Mouse (Mus musculus) liver, postnatal 0 days (tissue): ENCODE results near the gene Tedc1. TPM values are rescaled to one million over a fixed set of nuclear protein-coding genes. Genes with fewer than 3 reads are reported as not detected.
A peak's percentile ranks its signal among the peaks of the same experiment; 100 is the strongest.
"Not testable (repeated sequence)": the region's sequence is repeated elsewhere in the genome, so short reads cannot be mapped to it uniquely, and the experiment has no call there.

Source experiments
- ATAC-seq: fragments of 200-750 bp; cut with Nextera tagmentation; 2 replicates; pipeline ENCODE4 v1.8.0; 2017; ENCODE audit warnings: mild to moderate bottlenecking, moderate library complexity
- DNase-seq: peaks from one replicate; pipeline ENCODE4 v3.0.0-alpha.2; 2016
- H3K27ac ChIP-seq: fragments of 300-500 bp; sonication (generic); 2 replicates; pipeline ENCODE4 v1.5.1; 2014; ENCODE audit warnings: antibody characterized with exemption, moderate library complexity, mild to moderate bottlenecking, low read depth
- H3K27me3 ChIP-seq: fragments of 300-500 bp; sonication (generic); 2 replicates; pipeline ENCODE4 v1.6.1; 2014; ENCODE audit warnings: low read length, control low read depth, mixed read lengths; ENCODE audit not compliant: insufficient read depth
- H3K36me3 ChIP-seq: fragments of 300-500 bp; sonication (generic); replicated peaks from 2 replicates; pipeline ENCODE4 v1.6.1; 2014; ENCODE audit warnings: mild to moderate bottlenecking, control low read depth, low read length, moderate library complexity, mixed read lengths; ENCODE audit not compliant: insufficient read depth
- H3K4me1 ChIP-seq: fragments of 300-500 bp; sonication (generic); 2 replicates; pipeline ENCODE4 v1.6.1; 2014; ENCODE audit warnings: antibody characterized with exemption, mild to moderate bottlenecking, control low read depth; ENCODE audit not compliant: insufficient read depth
- H3K4me2 ChIP-seq: fragments of 300-500 bp; sonication (generic); 2 replicates; pipeline ENCODE4 v1.6.1; 2014; ENCODE audit warnings: low read depth, mild to moderate bottlenecking, low read length, moderate library complexity, mixed read lengths
- H3K4me3 ChIP-seq: fragments of 300-500 bp; sonication (generic); 2 replicates; pipeline ENCODE4 v1.5.1; 2014; ENCODE audit warnings: low read depth, low read length
- H3K9ac ChIP-seq: fragments of 300-500 bp; sonication (generic); replicated peaks from 2 replicates; pipeline ENCODE4 v1.6.1; 2014; ENCODE audit warnings: mild to moderate bottlenecking, moderate library complexity
- H3K9me3 ChIP-seq: fragments of 300-500 bp; sonication (generic); 2 replicates; pipeline ENCODE4 v1.6.1; 2016; ENCODE audit warnings: mild to moderate bottlenecking, control low read depth, low read length, mixed read lengths
- CTCF ChIP-seq: sonication (generic); IDR thresholded peaks from 2 replicates; pipeline ENCODE4 v1.5.1; 2016; ENCODE audit warnings: antibody characterized with exemption, low read depth
- EP300 ChIP-seq: IDR thresholded peaks from 2 replicates; pipeline ENCODE4 v1.6.1; 2016; ENCODE audit warnings: antibody characterized with exemption, low read depth, mild to moderate bottlenecking
- WGBS: fragments of 180-500 bp; shearing (Covaris S2); extraction: QIAGEN DNeasy Blood & Tissue Kit; methylation state at CpG from one replicate; pipeline ENCODE4 v1.1.7; 2014; ENCODE audit not compliant: insufficient replicate concordance; 5-methylcytosine and 5-hydroxymethylcytosine counted together
- polyA plus RNA-seq: library from polyadenylated mRNA; unstranded; fragments of >200 nt; fragmentation: Nextera tagmentation; extraction: Ambion mirVana; gene quantifications from 2 replicates; pipeline ENCODE4 v1.2.1, GENCODE M21; 2015

Gene Tedc1
- polyA plus RNA-seq, 1 experiment from 2014 or later = 4.6 TPM

DNA sequence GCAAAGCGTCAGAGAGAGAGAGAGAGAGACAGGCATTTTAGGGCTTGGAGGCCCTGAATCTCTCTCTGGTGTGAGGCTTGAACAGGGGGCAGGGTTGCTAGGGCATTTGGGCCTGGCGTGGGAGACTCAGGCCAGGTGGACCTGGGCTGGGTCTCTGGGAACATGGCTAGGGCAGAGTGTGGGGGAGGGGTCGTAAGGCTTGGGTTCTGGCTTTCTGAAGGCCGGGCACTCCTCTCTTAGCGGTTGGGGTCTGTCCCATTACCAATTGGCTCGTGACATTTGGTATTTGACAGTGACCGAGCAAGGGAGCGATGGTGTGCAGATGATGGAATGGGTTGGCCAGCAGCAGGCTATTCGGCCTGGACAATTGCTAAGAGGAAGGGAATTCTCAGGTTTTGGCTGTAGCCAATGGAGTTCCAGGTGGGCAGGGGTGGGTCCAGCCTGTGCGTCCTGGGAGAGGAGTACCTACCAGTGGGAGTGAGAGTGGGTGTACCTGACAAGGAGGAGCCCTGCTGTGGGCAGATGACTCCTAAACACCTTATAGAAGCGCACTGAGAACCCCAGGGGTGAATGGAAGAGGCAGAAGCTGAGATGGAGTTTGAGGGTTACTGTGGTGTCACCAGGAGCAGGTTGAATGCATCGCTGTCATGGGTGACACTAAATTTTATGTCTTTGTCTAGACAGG lies 30.2 kb downstream of the Tedc1 start:
- DNase-seq (no peak), ATAC-seq (no peak)
- peak overlapping the region; percentile 46 for H3K4me3 ChIP-seq
- H3K27ac ChIP-seq = no peak overlapping the region
- no peaks in the 10 kb centered on the region for H3K36me3 ChIP-seq
- WGBS = 47% methylated on average over 12 of the region's 12 CpGs
- peaks cover 29% of the 10 kb centered on the region for H3K27me3 ChIP-seq
- H3K4me1 ChIP-seq = peaks cover 10% of the 10 kb centered on the region; the same call in 1 of the 2 replicates
- H3K4me2 ChIP-seq = peak overlapping the region; percentile 70
- H3K9me3 ChIP-seq = no peaks in the 10 kb centered on the region
- TF ChIP-seq EP300 = no peak
- no peak for TF ChIP-seq CTCF
- no peak overlapping the region for H3K9ac ChIP-seq

DNA sequence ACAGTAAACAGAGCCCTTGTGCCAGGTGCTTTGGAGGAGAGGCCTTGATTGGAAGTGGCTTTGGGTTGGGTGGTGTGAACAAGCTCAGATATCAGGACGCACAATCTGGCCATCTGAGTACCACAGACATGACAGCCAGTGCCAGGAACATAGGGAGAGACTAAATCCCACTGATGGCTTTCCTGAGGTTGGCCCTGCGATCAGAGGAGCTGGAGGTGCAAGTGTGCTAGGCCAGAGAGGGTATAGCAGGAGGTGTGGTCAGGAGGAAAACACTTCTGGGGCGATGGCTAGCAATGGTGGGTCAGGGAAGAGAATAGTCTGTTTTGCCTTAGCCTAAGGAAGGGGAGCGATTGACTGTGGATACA lies 30.8 kb downstream of the Tedc1 start:
- no peaks in the 10 kb centered on the region for H3K36me3 ChIP-seq
- TF ChIP-seq CTCF (no peak), EP300 (no peak)
- H3K9me3 ChIP-seq = no peaks in the 10 kb centered on the region
- DNase-seq = no peak
- H3K4me2 ChIP-seq = no peak overlapping the region
- peaks cover 10% of the 10 kb centered on the region; the same call in 1 of the 2 replicates for H3K4me1 ChIP-seq
- no peak overlapping the region for H3K27ac ChIP-seq
- peaks cover 29% of the 10 kb centered on the region for H3K27me3 ChIP-seq
- 47% methylated on average over 4 of the region's 4 CpGs for WGBS
- H3K9ac ChIP-seq = no peak overlapping the region
- no peak for ATAC-seq
- H3K4me3 ChIP-seq = no peak overlapping the region

DNA sequence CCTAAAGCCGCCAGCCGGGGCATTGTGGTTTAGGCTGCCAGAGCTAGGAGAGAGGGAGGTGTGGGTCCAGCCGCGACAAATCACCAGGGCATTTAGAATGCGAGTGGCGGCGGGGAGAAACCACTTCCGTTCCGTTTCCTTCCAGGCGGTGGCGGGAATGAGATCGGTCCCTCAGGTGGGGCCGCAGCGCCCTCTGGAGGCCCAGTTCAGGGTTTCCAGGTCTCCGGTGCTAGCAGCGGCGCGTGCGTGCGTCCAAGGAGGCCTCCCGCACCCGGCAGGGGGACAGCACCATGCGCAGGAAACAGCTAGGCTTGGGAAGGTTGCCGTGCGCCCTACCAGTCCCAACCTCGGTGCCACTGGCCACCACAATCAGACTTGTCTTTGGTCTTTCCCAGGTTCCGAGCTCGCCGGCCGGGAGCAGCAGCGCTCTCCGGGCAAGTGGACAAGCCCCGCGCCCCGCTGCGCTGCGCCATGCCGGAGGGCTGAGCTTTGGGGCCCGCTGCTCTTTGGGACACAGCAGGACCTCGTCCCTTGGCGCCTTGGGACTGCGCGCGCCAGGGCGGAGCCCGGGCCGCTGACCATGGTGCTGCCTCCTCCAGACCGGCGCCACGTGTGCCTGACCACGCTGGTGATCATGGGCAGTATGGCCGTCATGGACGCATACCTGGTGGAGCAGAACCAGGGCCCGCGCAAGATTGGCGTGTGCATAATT lies 31.5 kb downstream of the Tedc1 start:
- H3K9ac ChIP-seq = no peak overlapping the region
- no peaks in the 10 kb centered on the region for H3K9me3 ChIP-seq
- no peaks in the 10 kb centered on the region for H3K36me3 ChIP-seq
- peak; percentile 81 for TF ChIP-seq CTCF
- TF ChIP-seq EP300 = no peak
- H3K4me1 ChIP-seq = peaks cover 10% of the 10 kb centered on the region; the same call in 1 of the 2 replicates
- peak overlapping the region; percentile 4 for H3K4me3 ChIP-seq
- DNase-seq (peak; percentile 81), ATAC-seq (peak; percentile 62)
- 5% methylated on average over 56 of the region's 56 CpGs for WGBS
- peak overlapping the region; percentile 53 for H3K4me2 ChIP-seq
- no peak overlapping the region for H3K27ac ChIP-seq
- H3K27me3 ChIP-seq = peaks cover 29% of the 10 kb centered on the region

DNA sequence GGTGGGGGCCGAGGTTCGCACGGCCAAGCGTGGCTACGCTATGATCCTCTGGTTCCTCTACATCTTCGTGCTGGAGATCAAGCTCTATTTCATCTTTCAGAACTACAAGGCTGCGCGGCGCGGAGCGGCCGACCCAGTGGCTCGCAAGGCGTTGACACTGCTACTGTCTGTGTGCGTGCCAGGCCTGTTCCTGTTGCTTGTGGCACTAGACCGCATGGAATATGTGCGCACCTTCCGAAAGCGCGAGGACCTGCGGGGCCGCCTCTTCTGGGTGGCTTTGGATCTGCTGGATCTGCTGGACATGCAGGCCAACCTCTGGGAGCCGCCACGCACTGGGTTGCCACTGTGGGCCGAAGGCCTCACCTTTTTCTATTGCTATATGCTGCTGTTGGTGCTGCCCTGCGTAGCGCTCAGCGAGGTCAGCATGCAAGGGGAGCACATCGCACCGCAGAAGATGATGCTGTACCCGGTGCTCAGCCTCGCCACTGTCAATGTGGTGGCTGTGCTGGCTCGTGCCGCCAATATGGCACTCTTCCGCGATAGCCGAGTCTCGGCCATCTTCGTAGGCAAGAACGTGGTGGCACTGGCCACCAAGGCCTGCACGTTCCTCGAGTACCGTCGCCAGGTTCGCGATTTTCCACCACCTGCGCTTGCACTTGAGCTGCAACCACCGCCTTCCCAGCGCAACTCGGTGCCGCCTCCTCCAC lies 32.3 kb downstream of the Tedc1 start:
- H3K9me3 ChIP-seq = no peaks in the 10 kb centered on the region
- H3K4me2 ChIP-seq = no peak overlapping the region
- ATAC-seq = no peak
- H3K27ac ChIP-seq = no peak overlapping the region
- WGBS = 89% methylated on average over 51 of the region's 51 CpGs
- DNase-seq = no peak
- no peak overlapping the region for H3K9ac ChIP-seq
- no peaks in the 10 kb centered on the region for H3K36me3 ChIP-seq
- H3K4me3 ChIP-seq = no peak overlapping the region; the same call in 1 of the 2 replicates
- peaks cover 10% of the 10 kb centered on the region; the same call in 1 of the 2 replicates for H3K4me1 ChIP-seq
- no peak for TF ChIP-seq CTCF
- TF ChIP-seq EP300 = no peak
- peaks cover 29% of the 10 kb centered on the region for H3K27me3 ChIP-seq

DNA sequence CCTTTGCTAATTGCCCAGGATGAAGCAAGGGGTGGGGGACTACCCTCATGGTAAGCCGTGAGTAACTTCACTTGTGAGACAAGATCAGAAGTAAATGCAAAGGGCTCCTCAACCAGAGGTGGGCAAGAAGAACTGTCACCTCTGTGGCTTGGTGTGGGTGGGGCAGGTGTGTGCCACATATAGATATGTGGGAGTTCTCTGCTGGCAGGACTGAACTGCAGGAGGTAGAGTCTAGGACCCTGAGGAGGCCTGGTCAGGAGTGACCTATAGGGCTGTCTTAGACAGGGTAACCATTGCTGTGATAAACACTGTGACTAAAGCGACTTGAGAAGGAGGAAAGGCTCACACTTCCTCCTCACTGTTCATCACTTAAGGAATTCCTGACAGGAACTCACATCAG lies 37.2 kb downstream of the Tedc1 start:
- TF ChIP-seq CTCF = no peak
- no peak for TF ChIP-seq EP300
- Histone ChIP-seq H3K4me2 (no peak overlapping the region), H3K27me3 (no peaks in the 10 kb centered on the region), H3K9me3 (no peaks in the 10 kb centered on the region; the same call in 1 of the 2 replicates), H3K4me1 (no peaks in the 10 kb centered on the region), H3K27ac (no peak overlapping the region), H3K36me3 (no peaks in the 10 kb centered on the region), H3K9ac (no peak overlapping the region), H3K4me3 (no peak overlapping the region)
- DNase-seq (no peak), ATAC-seq (no peak)
- WGBS = 33% methylated on average over 2 of the region's 2 CpGs

DNA sequence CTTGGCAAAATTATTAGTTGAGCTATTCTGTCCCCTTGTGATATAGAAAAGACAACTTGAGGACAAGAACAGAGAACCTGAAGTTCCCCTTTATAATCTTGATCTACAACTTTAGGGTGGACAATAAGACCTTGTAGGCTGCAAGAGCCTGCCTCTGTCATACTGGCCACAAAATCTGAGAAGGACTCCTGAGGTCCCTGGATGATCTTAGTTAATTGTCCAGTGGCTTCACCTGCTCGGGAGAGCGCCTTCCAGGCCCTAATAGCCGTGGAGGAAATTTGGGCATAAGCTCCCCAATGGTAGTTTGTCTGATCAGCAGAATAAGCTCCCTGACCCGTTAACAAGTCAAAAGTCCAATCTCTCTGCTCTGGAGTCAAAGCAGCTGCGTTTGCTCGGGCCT lies 42.9 kb downstream of the Tedc1 start:
- not testable (repeated sequence) for H3K9ac ChIP-seq, H3K27ac ChIP-seq, DNase-seq, H3K4me3 ChIP-seq, H3K9me3 ChIP-seq, H3K27me3 ChIP-seq, H3K36me3 ChIP-seq, H3K4me1 ChIP-seq, H3K4me2 ChIP-seq, ATAC-seq
- WGBS = 93% methylated on average over 3 of the region's 6 CpGs
